Mouse (Mus musculus) adrenal gland, adult 8-10 months (tissue): Measurements from ENCODE around the gene Rhox8. TPM values are rescaled to one million over a fixed set of nuclear protein-coding genes. Genes with fewer than 3 reads are reported as not detected.
"Not testable (repeated sequence)": the region's sequence is repeated elsewhere in the genome, so short reads cannot be mapped to it uniquely, and the experiment has no call there.

ENCODE experiments used
- DNase-seq: peaks from one replicate; pipeline ENCODE4 v3.0.0; 2022
- total RNA-seq, 4 experiments: library from RNA; stranded (reverse); gene quantifications; 2 replicates each; pipeline ENCODE4 v1.2.4; 2022

Gene Rhox8
- not detected for total RNA-seq

- no peak for DNase-seq
These were observed at the start of gene Rhox8 for GRCm38 (mm10) chrX:37878844-37879243. Gene Rhox8 (minus strand): TSS chrX:37878944.

DNA sequence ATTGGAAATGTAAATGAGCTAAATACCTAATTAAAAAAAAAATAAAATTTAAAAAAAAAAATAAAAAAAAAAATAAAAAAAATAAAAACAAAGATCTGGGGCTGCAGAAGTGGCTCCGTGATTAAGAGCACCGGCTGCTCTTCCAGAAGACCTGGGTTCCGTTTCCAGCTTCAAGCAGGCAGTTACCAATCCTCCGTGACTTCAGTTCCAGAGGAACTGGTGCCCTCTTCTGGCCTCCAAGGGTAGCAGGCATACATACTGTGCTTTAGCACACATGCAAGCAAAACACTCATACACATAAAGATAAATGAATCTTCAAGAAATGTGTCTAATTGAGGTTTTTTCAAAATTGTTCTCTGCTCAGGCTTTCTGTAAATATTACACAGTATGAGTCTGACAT is 37.6 kb upstream of the Rhox8 start:
- no peak for DNase-seq

DNA sequence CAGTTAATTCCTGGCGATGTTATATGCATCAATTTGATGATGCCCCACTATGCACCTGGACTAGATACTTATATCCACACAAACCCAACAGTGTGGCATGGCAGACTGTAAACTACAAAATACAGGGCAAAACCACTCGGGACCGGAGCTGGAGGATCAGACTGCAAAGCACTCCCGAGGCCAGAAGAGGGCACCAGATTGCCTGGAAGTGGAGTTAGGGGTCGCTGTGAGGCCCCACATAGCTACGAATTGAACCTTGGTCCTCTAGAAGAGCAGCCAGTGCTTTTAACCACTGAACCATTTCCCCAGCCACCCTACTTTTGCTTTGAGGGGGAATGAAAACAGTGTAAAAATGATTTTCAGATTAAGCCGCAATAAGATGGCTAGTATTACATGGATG is 29.8 kb upstream of the Rhox8 start:
- no peak for DNase-seq

GRCm38 (mm10) chrX:37903727-37904126 is 25.0 kb upstream of the Rhox8 start:
- no peak for DNase-seq

GRCm38 (mm10) chrX:37901670-37902069 is 22.9 kb upstream of the Rhox8 start, which contains the start of gene Rhox9:
Gene Rhox9 (minus strand): TSS chrX:37901770.
- DNase-seq = not testable (repeated sequence)

GRCm38 (mm10) chrX:37897132-37897531 is 18.4 kb upstream of the Rhox8 start, which contains the start of gene Rhox7b:
Gene Rhox7b (minus strand): TSS chrX:37897232.
- DNase-seq = not testable (repeated sequence)

DNA sequence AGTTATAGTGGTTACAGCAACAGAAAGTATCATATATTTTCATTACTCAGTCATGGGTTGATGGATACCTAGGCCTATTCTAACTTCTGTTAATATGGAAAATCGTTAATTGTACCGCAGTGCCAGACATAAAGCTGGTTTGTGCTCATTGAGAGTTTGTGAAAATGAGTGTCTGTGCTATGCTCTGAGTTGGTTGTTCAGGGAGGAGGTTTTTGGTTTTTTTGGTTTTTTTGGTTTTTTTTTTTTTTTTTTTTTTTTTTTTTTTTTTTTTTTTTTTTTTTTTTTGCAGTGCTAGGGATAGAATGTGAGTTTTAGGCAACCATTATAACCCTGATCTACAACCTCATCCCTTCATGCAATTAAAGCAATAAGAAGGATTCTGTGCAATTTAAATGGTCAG is 7.1 kb downstream of the Rhox8 start:
- no peak for DNase-seq

- not testable (repeated sequence) for DNase-seq
These were observed 47.4 kb downstream of the Rhox8 start, which contains the start of gene Rhox7a for GRCm38 (mm10) chrX:37831386-37831785. Gene Rhox7a (plus strand): TSS chrX:37831686.

DNA sequence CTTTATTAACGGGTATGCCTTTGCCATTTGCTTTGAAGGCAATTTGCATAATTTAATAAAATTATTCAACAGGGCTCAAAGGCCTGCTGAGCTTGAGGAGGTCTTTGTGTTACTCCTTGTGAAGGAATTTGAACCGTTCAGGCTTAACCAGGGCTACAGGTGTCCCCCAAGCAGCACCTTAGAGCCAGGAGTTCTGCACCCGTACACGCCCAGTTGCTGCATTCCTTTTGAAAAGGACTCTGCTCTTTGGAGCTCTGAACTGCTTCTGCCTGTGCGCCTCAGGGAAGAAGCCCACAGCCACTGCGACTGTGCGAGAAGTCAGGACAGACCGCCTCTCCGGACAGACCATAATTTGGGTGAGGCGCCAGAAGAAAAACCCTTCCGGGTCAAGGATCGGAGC is 52.1 kb downstream of the Rhox8 start, which contains the start of gene Rhox6:
Gene Rhox6, plus strand, starts transcription at position 301 of the 400 bp plus-strand sequence.
- not testable (repeated sequence) for DNase-seq

Other genes with a start within 250 kb of the Rhox8 start
- not detected for gene Rhox2g, start 235.5 kb downstream of the Rhox8 start, total RNA-seq
- gene Rhox4g, start 227.6 kb downstream of the Rhox8 start, total RNA-seq = not detected
- gene Rhox3h, start 210.2 kb downstream of the Rhox8 start, total RNA-seq = not detected
- not detected for gene Rhox2h, start 205.7 kb downstream of the Rhox8 start, total RNA-seq
- gene Rhox5, start 74.1 kb downstream of the Rhox8 start, total RNA-seq = not detected
- not detected for gene Rhox6, start 52.0 kb downstream of the Rhox8 start, total RNA-seq
- not detected for gene Rhox7a, start 47.3 kb downstream of the Rhox8 start, total RNA-seq
- not detected for gene Rhox7b, start 18.3 kb upstream of the Rhox8 start, total RNA-seq
- gene Rhox9, start 22.8 kb upstream of the Rhox8 start, total RNA-seq = not detected
- gene Btg1-ps1, start 139.9 kb upstream of the Rhox8 start, total RNA-seq = not detected
- gene Btg1-ps2, start 164.2 kb upstream of the Rhox8 start, total RNA-seq = under 1 TPM in 2 of 4 experiments, not detected in 2; 0.46 to 0.52 TPM
- not detected for gene Rhox10, start 187.5 kb upstream of the Rhox8 start, total RNA-seq
- gene Rhox11, start 206.2 kb upstream of the Rhox8 start, total RNA-seq = not detected
- not detected for gene Rhox12, start 232.0 kb upstream of the Rhox8 start, total RNA-seq
- gene Rhox13, start 242.3 kb upstream of the Rhox8 start, total RNA-seq = not detected